Mouse (Mus musculus) liver, adult 2 months (tissue): ENCODE measurements around the gene Serinc3.

ENCODE experiments used
- CTCF ChIP-seq: fragments of 200-500 bp; IDR thresholded peaks from 2 replicates; pipeline ENCODE4 v1.5.1; 2011; ENCODE audit warnings: low read depth, low read length, control low read depth
- POLR2A ChIP-seq: fragments of 200-500 bp; IDR thresholded peaks from 2 replicates; pipeline ENCODE4 v1.6.1; 2011; ENCODE audit warnings: low read length, control low read depth; ENCODE audit not compliant: insufficient read depth; ENCODE audit errors: extremely low read depth

GRCm38 (mm10) chr2:163593636-163594282 lies 51.2 kb downstream of the Serinc3 start:
- no peak for TF ChIP-seq CTCF
- TF ChIP-seq POLR2A: no peak
